Mouse (Mus musculus) embryonic fibroblast, embryonic 13.5 days (primary cell): Measurements from ENCODE around the gene Zp1.

Source experiments
- CTCF ChIP-seq: IDR thresholded peaks from 2 replicates; pipeline ENCODE4 v1.5.1; 2011; ENCODE audit warnings: mild to moderate bottlenecking, control low read depth, low read length, moderate library complexity, borderline replicate concordance; ENCODE audit not compliant: insufficient read depth
- POLR2A ChIP-seq: IDR thresholded peaks from 2 replicates; pipeline ENCODE4 v1.6.1; 2011; ENCODE audit warnings: low read depth, mild to moderate bottlenecking, control low read depth, low read length, moderate library complexity

DNA sequence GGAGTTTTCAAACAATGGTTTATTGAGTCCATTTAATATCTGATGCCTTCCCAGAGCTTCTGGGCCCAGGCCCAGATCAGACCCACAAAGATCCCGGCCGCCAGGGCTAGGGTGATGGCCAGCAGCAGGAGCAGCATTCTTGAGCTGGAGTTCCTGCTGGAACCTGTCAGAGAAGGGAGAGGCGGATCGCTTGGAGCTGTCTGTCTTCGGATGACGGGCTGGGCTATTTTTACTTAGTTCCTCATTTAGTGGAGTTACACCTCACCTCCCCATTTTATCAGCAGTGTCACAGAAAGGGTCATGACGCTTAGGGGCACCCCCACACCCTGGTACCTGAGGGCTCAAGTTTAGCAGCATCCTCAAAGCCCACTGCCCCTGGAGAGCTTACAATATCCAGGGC is 6.1 kb downstream of the Zp1 start:
- TF ChIP-seq CTCF, result no peak
- TF ChIP-seq POLR2A, result no peak
